Mouse (Mus musculus) liver, embryonic 11.5 days (tissue): ENCODE measurements at regions not wholly inside any gene's neighbourhood (a gene's known extent, or its start where the extent isn't known, plus 50 kb on each side); places are given as distances from the start of the nearest gene placed in this dataset.

Source experiments
- ATAC-seq: fragments of 200-750 bp; cut with Nextera tagmentation; replicated peaks from 2 replicates; pipeline ENCODE4 v1.8.0; 2017; ENCODE audit warnings: moderate number of reproducible peaks, mild to moderate bottlenecking, moderate TSS enrichment, moderate library complexity; ENCODE audit not compliant: low FRiP score
- DNase-seq: peaks from one replicate; pipeline ENCODE4 v3.0.0-alpha.2; 2017; ENCODE audit warnings: low spot score
- H3K27ac ChIP-seq: fragments of 300-500 bp; sonication (generic); 2 replicates; pipeline ENCODE4 v1.5.1; 2014; ENCODE audit warnings: mild to moderate bottlenecking, low read depth, low read length, control low read depth
- H3K27me3 ChIP-seq: fragments of 300-500 bp; sonication (generic); replicated peaks from 2 replicates; pipeline ENCODE4 v1.6.1; 2014; ENCODE audit warnings: low read length, mixed read lengths; ENCODE audit not compliant: control insufficient read depth, insufficient read depth
- H3K36me3 ChIP-seq: fragments of 300-500 bp; sonication (generic); 2 replicates; pipeline ENCODE4 v1.6.1; 2014; ENCODE audit warnings: mild to moderate bottlenecking, low read length, moderate library complexity, mixed read lengths; ENCODE audit not compliant: control insufficient read depth, insufficient read depth
- H3K4me1 ChIP-seq: fragments of 300-500 bp; sonication (generic); replicated peaks from 2 replicates; pipeline ENCODE4 v1.6.1; 2014; ENCODE audit warnings: low read length, mixed read lengths; ENCODE audit not compliant: control insufficient read depth, insufficient read depth
- H3K4me2 ChIP-seq: fragments of 300-500 bp; sonication (generic); 2 replicates; pipeline ENCODE4 v1.6.1; 2014; ENCODE audit warnings: mild to moderate bottlenecking, control low read depth, moderate library complexity
- H3K4me3 ChIP-seq: fragments of 300-500 bp; sonication (generic); 2 replicates; pipeline ENCODE4 v1.5.1; 2014; ENCODE audit warnings: low read depth, low read length, control low read depth
- H3K9ac ChIP-seq: fragments of 300-500 bp; sonication (generic); 2 replicates; pipeline ENCODE4 v1.6.1; 2014; ENCODE audit warnings: low read depth, low read length, control low read depth
- H3K9me3 ChIP-seq: fragments of 300-500 bp; sonication (generic); 2 replicates; pipeline ENCODE4 v1.6.1; 2016; ENCODE audit warnings: low read length, inconsistent platforms, mixed read lengths; ENCODE audit not compliant: control insufficient read depth
- WGBS: fragments of 180-500 bp; shearing (Covaris S2); extraction: QIAGEN DNeasy Blood & Tissue Kit; methylation state at CpG from one replicate; pipeline ENCODE4 v1.1.7; 2014; 5-methylcytosine and 5-hydroxymethylcytosine counted together

- H3K36me3 ChIP-seq = no peaks in the 10 kb centered on the region
- ATAC-seq (no peak), DNase-seq (no peak)
- peaks cover 5% of the 10 kb centered on the region; the same call in 1 of the 2 replicates for H3K4me1 ChIP-seq
- H3K27me3 ChIP-seq = no peaks in the 10 kb centered on the region
- 47% methylated on average over 5 of the region's 5 CpGs for WGBS
- H3K9ac ChIP-seq = peak overlapping the region; percentile 48
- H3K9me3 ChIP-seq = no peaks in the 10 kb centered on the region
- H3K4me3 ChIP-seq = peak overlapping the region; percentile 58
- peak overlapping the region; percentile 74 for H3K4me2 ChIP-seq
- H3K27ac ChIP-seq = no peak overlapping the region
Measured at GRCm38 (mm10) chr7:58399651-58400050, 256.3 kb upstream of the Atp10a start.

- no peaks in the 10 kb centered on the region for H3K36me3 ChIP-seq
- H3K9ac ChIP-seq = no peak overlapping the region
- peaks cover 5% of the 10 kb centered on the region; the same call in 1 of the 2 replicates for H3K4me1 ChIP-seq
- no peaks in the 10 kb centered on the region for H3K9me3 ChIP-seq
- no peaks in the 10 kb centered on the region for H3K27me3 ChIP-seq
- no peak overlapping the region for H3K4me3 ChIP-seq
- H3K27ac ChIP-seq = no peak overlapping the region
- ATAC-seq (peak; percentile 32; the same call in 1 of the 2 replicates), DNase-seq (no peak)
- 12% methylated on average over 1 of the region's 1 CpGs for WGBS
- no peak overlapping the region for H3K4me2 ChIP-seq
Measured at GRCm38 (mm10) chr7:58400594-58400993, 255.4 kb upstream of the Atp10a start.

DNA sequence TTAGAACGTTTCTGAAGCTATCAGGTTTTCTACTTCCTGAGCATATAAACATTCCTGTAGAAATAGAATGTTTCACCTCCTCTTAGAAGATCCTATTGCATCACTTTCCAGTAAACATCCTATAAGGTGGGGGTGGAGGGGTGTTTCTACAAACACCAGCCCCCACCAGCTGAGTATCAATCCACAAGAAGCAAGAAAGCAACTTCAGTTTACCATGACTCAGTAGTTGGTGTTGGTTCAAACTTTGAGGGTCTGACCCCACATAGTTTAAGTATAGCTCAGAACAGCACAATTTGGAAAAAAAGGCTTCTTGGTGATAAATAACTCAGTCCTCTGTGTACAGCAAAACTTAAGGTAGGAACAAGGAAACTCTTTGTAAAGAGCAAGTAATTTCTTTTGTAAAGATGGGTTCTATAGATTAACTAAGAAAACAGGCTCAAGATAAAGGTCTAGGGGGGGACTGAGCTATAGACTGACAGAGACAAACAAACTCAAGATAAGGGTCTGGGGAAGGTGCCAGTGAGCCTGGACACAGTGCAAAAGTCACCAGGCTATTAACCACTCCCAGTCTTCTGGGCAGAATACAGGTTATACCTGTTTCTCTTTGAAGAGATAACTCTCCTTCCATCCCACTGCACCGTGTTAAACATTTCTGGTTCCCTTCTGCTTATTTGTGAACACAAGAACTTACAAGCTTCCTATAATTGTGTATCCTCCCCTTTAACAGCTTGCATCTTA, 218.9 kb upstream of the Atp10a start:
- Histone ChIP-seq H3K4me2 (no peak overlapping the region), H3K4me3 (no peak overlapping the region), H3K27me3 (no peaks in the 10 kb centered on the region), H3K36me3 (no peaks in the 10 kb centered on the region), H3K27ac (no peak overlapping the region), H3K9me3 (no peaks in the 10 kb centered on the region), H3K9ac (no peak overlapping the region), H3K4me1 (no peaks in the 10 kb centered on the region)
- ATAC-seq (no peak), DNase-seq (no peak)
- 33% methylated on average over 2 of the region's 2 CpGs for WGBS

DNA sequence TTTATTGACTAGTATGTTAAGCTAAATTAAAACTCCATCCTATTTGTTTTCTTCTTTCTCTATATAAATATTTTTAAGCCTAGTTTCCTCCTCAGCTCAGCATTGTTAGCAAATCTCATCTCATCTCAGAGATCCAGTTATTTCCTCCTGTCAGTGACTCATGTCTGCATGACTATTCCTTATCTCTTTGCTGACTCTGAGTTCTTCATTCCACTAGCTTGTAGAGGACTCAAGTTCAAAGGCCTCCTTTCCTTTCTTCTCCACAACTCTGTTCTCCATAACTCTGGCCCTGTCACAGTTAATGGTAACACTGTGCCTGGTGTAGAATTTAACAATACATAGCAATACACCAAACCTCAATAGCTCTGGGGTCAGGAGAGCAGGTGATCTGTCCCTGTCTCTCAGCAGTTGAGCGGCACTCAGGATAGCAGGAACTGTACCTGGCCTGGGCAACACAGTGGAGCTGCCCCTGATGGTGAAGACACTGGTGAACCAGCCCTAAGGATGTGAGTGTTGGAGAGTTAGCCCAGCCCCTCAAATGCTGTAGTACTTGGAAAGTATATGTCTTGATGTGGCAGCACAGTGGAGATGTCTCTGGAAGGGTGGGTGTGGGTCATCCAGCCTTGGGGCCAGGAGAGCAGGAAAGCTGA, 213.3 kb upstream of the Atp10a start:
- WGBS = 85% methylated on average over 1 of the region's 1 CpGs
- H3K4me2 ChIP-seq = no peak overlapping the region
- H3K36me3 ChIP-seq = no peaks in the 10 kb centered on the region
- no peaks in the 10 kb centered on the region for H3K9me3 ChIP-seq
- H3K4me3 ChIP-seq = no peak overlapping the region
- no peaks in the 10 kb centered on the region for H3K4me1 ChIP-seq
- ATAC-seq = no peak
- no peak for DNase-seq
- H3K9ac ChIP-seq = no peak overlapping the region
- H3K27ac ChIP-seq = no peak overlapping the region
- no peaks in the 10 kb centered on the region for H3K27me3 ChIP-seq

- ATAC-seq = no peak
- no peak overlapping the region for H3K4me2 ChIP-seq
- no peak overlapping the region for H3K9ac ChIP-seq
- H3K27ac ChIP-seq = no peak overlapping the region
- DNase-seq = no peak
- no peaks in the 10 kb centered on the region for H3K36me3 ChIP-seq
- H3K4me3 ChIP-seq = no peak overlapping the region
- WGBS = 71% methylated on average over 3 of the region's 3 CpGs
- no peaks in the 10 kb centered on the region for H3K27me3 ChIP-seq
- no peaks in the 10 kb centered on the region for H3K4me1 ChIP-seq
- no peaks in the 10 kb centered on the region for H3K9me3 ChIP-seq
Measured at GRCm38 (mm10) chr7:58443297-58443696, 212.7 kb upstream of the Atp10a start.

- Histone ChIP-seq H3K4me1 (no peaks in the 10 kb centered on the region), H3K27me3 (no peaks in the 10 kb centered on the region), H3K4me3 (no peak overlapping the region), H3K27ac (no peak overlapping the region), H3K9me3 (no peaks in the 10 kb centered on the region), H3K36me3 (no peaks in the 10 kb centered on the region), H3K4me2 (no peak overlapping the region), H3K9ac (no peak overlapping the region)
- no peak for DNase-seq
- 82% methylated on average over 1 of the region's 1 CpGs for WGBS
- no peak for ATAC-seq
Measured at GRCm38 (mm10) chr7:58445781-58446180, 210.2 kb upstream of the Atp10a start.

GRCm38 (mm10) chr7:58446261-58446660, 209.7 kb upstream of the Atp10a start:
- H3K9ac ChIP-seq = no peak overlapping the region
- no peak for ATAC-seq
- H3K27ac ChIP-seq = no peak overlapping the region
- H3K9me3 ChIP-seq = no peaks in the 10 kb centered on the region
- no peaks in the 10 kb centered on the region for H3K36me3 ChIP-seq
- H3K4me1 ChIP-seq = no peaks in the 10 kb centered on the region
- no peaks in the 10 kb centered on the region for H3K27me3 ChIP-seq
- DNase-seq = no peak
- no peak overlapping the region for H3K4me3 ChIP-seq
- H3K4me2 ChIP-seq = no peak overlapping the region

DNA sequence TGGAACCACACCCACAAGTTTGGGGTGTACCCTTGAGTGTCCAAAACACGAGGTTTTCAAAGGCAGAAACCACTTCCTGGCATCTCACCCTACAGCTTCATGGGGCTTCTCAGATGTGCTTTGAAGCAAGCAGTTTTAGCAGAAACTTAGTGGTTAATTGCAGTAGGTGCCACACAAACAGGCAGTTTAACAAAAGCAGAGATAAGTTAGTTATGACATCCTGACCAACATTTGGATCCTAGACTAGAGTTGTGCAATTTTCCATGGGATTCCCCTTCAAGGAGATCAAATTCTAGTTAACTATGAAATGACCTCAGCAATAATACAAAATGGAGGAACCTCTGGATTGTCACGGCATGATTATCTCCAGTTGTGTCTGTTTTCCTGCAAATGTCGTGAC, 207.2 kb upstream of the Atp10a start:
- ATAC-seq = no peak
- Histone ChIP-seq H3K4me2 (no peak overlapping the region), H3K4me3 (no peak overlapping the region), H3K27ac (no peak overlapping the region), H3K4me1 (no peaks in the 10 kb centered on the region), H3K9ac (no peak overlapping the region), H3K36me3 (no peaks in the 10 kb centered on the region), H3K27me3 (no peaks in the 10 kb centered on the region), H3K9me3 (no peaks in the 10 kb centered on the region)
- DNase-seq = no peak
- WGBS = 55% methylated on average over 3 of the region's 3 CpGs

GRCm38 (mm10) chr7:58451981-58452380, 204.0 kb upstream of the Atp10a start:
- Histone ChIP-seq H3K4me2 (no peak overlapping the region), H3K9ac (no peak overlapping the region), H3K4me1 (no peaks in the 10 kb centered on the region), H3K9me3 (no peaks in the 10 kb centered on the region), H3K27me3 (no peaks in the 10 kb centered on the region), H3K4me3 (no peak overlapping the region), H3K36me3 (no peaks in the 10 kb centered on the region), H3K27ac (no peak overlapping the region)
- ATAC-seq (no peak), DNase-seq (no peak)
- 63% methylated on average over 1 of the region's 1 CpGs for WGBS
